Mouse (Mus musculus): ENCODE results near the gene Traf4. TPM values are rescaled to one million over a fixed set of nuclear protein-coding genes. Genes with fewer than 3 reads are reported as not detected.

The Traf4 gene
- polyA plus RNA-seq, 1 experiment from 2014 or later, result 51.8 TPM

GRCm38 (mm10) chr11:78134344-78134743, 31.0 kb downstream of the Traf4 start:
- H3K36me3 ChIP-seq, result peaks cover 3% of the 10 kb centered on the region; the same call in 1 of the 2 replicates
- no peak overlapping the region for H3K4me2 ChIP-seq
- H3K27ac ChIP-seq (ENCODE audit: poor library complexity, severe bottlenecking), result no peak overlapping the region
- 81% methylated on average over 3 of the region's 3 CpGs for WGBS
- ATAC-seq (ENCODE audit: insufficient number of reproducible peaks, low FRiP score), result no peak
- no peak overlapping the region for H3K9ac ChIP-seq
- H3K9me3 ChIP-seq (replicated peaks), result no peaks in the 10 kb centered on the region
- H3K4me1 ChIP-seq (replicated peaks), result peaks cover 41% of the 10 kb centered on the region
- no peak overlapping the region for H3K4me3 ChIP-seq
- H3K27me3 ChIP-seq (replicated peaks), result no peaks in the 10 kb centered on the region

DNA sequence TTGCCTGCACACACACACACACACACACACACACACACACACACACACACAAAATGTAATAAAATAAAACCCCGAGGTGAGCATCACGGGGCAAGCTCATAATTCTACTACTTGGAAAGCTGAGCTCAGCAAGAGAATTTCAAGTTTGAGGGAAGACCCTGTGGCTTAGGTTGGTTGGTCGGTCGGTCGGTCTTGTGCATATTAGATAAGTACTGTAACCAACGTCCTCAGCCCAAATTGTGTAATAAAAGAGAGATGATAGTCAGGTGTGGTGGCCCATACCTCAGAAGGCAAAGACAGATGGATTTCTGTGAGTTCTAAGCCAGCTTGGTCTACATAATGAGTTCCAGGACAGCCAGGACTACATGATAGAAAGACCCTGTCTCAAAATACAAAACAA, 31.5 kb downstream of the Traf4 start:
- no peaks in the 10 kb centered on the region for H3K9me3 ChIP-seq (replicated peaks)
- no peak overlapping the region for H3K9ac ChIP-seq
- no peak for ATAC-seq (ENCODE audit: insufficient number of reproducible peaks, low FRiP score)
- 86% methylated on average over 6 of the region's 6 CpGs for WGBS
- no peak overlapping the region for H3K27ac ChIP-seq (ENCODE audit: poor library complexity, severe bottlenecking)
- peaks cover 3% of the 10 kb centered on the region; the same call in 1 of the 2 replicates for H3K36me3 ChIP-seq
- peaks cover 45% of the 10 kb centered on the region for H3K4me1 ChIP-seq (replicated peaks)
- H3K4me2 ChIP-seq, result no peak overlapping the region
- H3K27me3 ChIP-seq (replicated peaks), result no peaks in the 10 kb centered on the region
- no peak overlapping the region for H3K4me3 ChIP-seq

- no peaks in the 10 kb centered on the region for H3K9me3 ChIP-seq (replicated peaks)
- peak overlapping the region; percentile 29; the same call in 1 of the 2 replicates for H3K27ac ChIP-seq (ENCODE audit: poor library complexity, severe bottlenecking)
- no peak overlapping the region for H3K4me3 ChIP-seq
- no peak overlapping the region for H3K9ac ChIP-seq
- peaks cover 43% of the 10 kb centered on the region for H3K4me1 ChIP-seq (replicated peaks)
- H3K27me3 ChIP-seq (replicated peaks), result no peaks in the 10 kb centered on the region
- H3K36me3 ChIP-seq, result peaks cover 3% of the 10 kb centered on the region; the same call in 1 of the 2 replicates
- no peak overlapping the region for H3K4me2 ChIP-seq
- ATAC-seq (ENCODE audit: insufficient number of reproducible peaks, low FRiP score), result no peak
- 55% methylated on average over 8 of the region's 8 CpGs for WGBS
Observed at GRCm38 (mm10) chr11:78129458-78129857, 35.9 kb downstream of the Traf4 start.

- Histone ChIP-seq H3K9ac (no peak overlapping the region), H3K4me3 (no peak overlapping the region), H3K9me3 (replicated peaks) (no peaks in the 10 kb centered on the region), H3K4me1 (replicated peaks) (peaks cover 33% of the 10 kb centered on the region), H3K4me2 (no peak overlapping the region), H3K36me3 (peaks cover 3% of the 10 kb centered on the region), H3K27ac (ENCODE audit: poor library complexity, severe bottlenecking) (no peak overlapping the region), H3K27me3 (replicated peaks) (no peaks in the 10 kb centered on the region)
- WGBS, result 78% methylated on average over 4 of the region's 4 CpGs
- no peak for ATAC-seq (ENCODE audit: insufficient number of reproducible peaks, low FRiP score)
Observed at GRCm38 (mm10) chr11:78126739-78127138, 38.6 kb downstream of the Traf4 start.

DNA sequence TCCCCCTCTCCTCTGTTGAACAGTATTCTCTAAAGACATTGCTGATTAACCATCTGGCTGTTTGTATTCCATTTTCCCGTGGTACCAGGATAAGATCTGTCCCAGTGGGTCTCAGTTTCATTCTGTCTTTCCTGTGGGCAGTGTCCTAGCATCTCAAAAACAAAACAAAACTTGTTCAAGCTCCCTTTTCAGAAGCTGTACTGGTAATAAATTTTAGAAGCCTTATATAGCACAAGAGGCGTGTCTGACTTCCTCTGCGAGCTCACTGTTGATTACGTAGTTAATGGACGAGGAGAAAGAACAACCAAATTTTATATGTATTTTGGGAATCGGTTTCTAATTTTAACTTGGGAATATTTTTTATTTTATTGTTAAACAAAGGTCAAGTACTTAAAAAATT, 39.7 kb downstream of the Traf4 start:
- Histone ChIP-seq H3K36me3 (peaks cover 3% of the 10 kb centered on the region), H3K4me3 (no peak overlapping the region), H3K4me2 (no peak overlapping the region), H3K9me3 (replicated peaks) (no peaks in the 10 kb centered on the region), H3K9ac (no peak overlapping the region), H3K4me1 (replicated peaks) (peaks cover 43% of the 10 kb centered on the region), H3K27ac (ENCODE audit: poor library complexity, severe bottlenecking) (no peak overlapping the region), H3K27me3 (replicated peaks) (no peaks in the 10 kb centered on the region)
- ATAC-seq (ENCODE audit: insufficient number of reproducible peaks, low FRiP score), result no peak
- 76% methylated on average over 6 of the region's 6 CpGs for WGBS

DNA sequence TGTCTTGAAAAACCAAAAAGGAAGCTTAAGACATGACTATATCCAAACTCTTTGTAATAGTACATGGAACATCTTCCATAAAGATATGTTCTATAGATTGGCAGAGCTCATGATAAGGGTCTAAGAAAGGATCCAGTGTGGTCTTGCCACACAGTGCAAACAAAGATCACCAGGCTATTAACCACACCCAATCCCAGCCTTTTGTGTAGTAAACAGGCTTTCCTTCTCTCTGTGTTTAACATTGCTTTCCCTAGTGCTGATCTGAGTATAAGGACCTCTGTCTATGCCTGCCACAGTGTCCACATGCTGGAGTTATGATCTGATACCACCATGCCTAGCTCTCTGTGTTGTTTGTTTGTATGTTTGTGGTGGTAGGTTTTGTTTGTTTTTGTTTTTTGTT, 41.6 kb downstream of the Traf4 start:
- H3K36me3 ChIP-seq, result no peaks in the 10 kb centered on the region; the same call in 1 of the 2 replicates
- H3K4me2 ChIP-seq, result no peak overlapping the region
- H3K27me3 ChIP-seq (replicated peaks), result no peaks in the 10 kb centered on the region
- peaks cover 51% of the 10 kb centered on the region for H3K4me1 ChIP-seq (replicated peaks)
- ATAC-seq (ENCODE audit: insufficient number of reproducible peaks, low FRiP score), result no peak
- no peak overlapping the region for H3K4me3 ChIP-seq
- no peak overlapping the region for H3K27ac ChIP-seq (ENCODE audit: poor library complexity, severe bottlenecking)
- no peak overlapping the region for H3K9ac ChIP-seq
- no peaks in the 10 kb centered on the region for H3K9me3 ChIP-seq (replicated peaks)

- Histone ChIP-seq H3K36me3 (no peaks in the 10 kb centered on the region; the same call in 1 of the 2 replicates), H3K9me3 (replicated peaks) (no peaks in the 10 kb centered on the region), H3K9ac (no peak overlapping the region), H3K27me3 (replicated peaks) (no peaks in the 10 kb centered on the region), H3K4me1 (replicated peaks) (peaks cover 49% of the 10 kb centered on the region), H3K4me3 (no peak overlapping the region), H3K4me2 (no peak overlapping the region), H3K27ac (ENCODE audit: poor library complexity, severe bottlenecking) (no peak overlapping the region)
- 53% methylated on average over 4 of the region's 4 CpGs for WGBS
- no peak for ATAC-seq (ENCODE audit: insufficient number of reproducible peaks, low FRiP score)
Observed at GRCm38 (mm10) chr11:78122815-78123214, 42.6 kb downstream of the Traf4 start.

DNA sequence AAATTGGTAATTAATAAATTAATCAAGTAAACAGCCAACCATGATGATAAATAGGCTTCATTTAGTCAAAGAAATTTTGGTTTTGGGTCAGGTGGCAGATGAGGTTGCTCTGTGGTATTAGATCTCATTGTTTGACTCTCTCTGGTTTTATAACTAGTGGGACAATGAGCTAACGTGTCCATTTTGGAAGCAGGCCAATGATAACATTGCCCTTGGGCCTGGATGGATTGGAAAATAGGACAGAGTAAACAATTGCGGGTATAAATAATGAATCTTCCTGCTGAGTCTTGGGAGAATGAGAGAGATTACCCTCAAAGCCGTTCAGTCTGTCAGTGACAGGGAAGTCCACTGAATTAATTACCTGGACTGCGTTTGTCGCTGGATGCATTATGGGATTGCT, 44.2 kb downstream of the Traf4 start:
- no peak for ATAC-seq (ENCODE audit: insufficient number of reproducible peaks, low FRiP score)
- Histone ChIP-seq H3K4me2 (no peak overlapping the region), H3K9ac (no peak overlapping the region), H3K4me1 (replicated peaks) (peaks cover 54% of the 10 kb centered on the region), H3K27ac (ENCODE audit: poor library complexity, severe bottlenecking) (peak overlapping the region; percentile 10; the same call in 1 of the 2 replicates), H3K36me3 (no peaks in the 10 kb centered on the region; the same call in 1 of the 2 replicates), H3K27me3 (replicated peaks) (no peaks in the 10 kb centered on the region), H3K9me3 (replicated peaks) (no peaks in the 10 kb centered on the region), H3K4me3 (no peak overlapping the region)
- WGBS, result 65% methylated on average over 5 of the region's 5 CpGs

- H3K4me1 ChIP-seq (replicated peaks), result peaks cover 56% of the 10 kb centered on the region
- H3K9me3 ChIP-seq (replicated peaks), result no peaks in the 10 kb centered on the region
- H3K36me3 ChIP-seq, result no peaks in the 10 kb centered on the region; the same call in 1 of the 2 replicates
- no peak for ATAC-seq (ENCODE audit: insufficient number of reproducible peaks, low FRiP score)
- 52% methylated on average over 8 of the region's 8 CpGs for WGBS
- H3K4me3 ChIP-seq, result no peak overlapping the region
- H3K27me3 ChIP-seq (replicated peaks), result no peaks in the 10 kb centered on the region
- H3K4me2 ChIP-seq, result no peak overlapping the region
- 0 out of 2 replicates have a peak overlapping the region, but pooled peaks have one; percentile 24 for H3K27ac ChIP-seq (ENCODE audit: poor library complexity, severe bottlenecking)
- H3K9ac ChIP-seq, result no peak overlapping the region
Observed at GRCm38 (mm10) chr11:78119898-78120297, 45.5 kb downstream of the Traf4 start.

DNA sequence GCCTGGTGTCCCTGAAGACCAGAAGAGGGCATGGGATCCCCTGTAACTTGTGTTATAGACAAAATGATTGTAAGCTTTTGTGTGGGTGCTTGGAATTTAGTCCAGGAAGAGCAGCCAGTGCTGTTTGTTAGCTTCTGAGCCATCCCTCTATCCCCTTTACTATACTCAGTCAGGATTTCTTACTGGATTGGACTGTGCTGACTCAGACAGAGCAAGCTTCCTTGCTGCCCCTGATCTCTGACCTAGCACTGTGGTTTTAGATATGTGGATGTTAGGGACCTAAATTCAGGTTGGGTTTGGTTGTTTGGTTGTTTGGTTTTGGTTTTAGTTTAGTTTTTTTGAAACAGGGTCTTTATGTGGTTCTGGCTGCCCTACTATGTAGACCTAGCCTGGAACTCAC, 46.9 kb downstream of the Traf4 start:
- Histone ChIP-seq H3K4me2 (no peak overlapping the region), H3K4me3 (no peak overlapping the region), H3K9ac (no peak overlapping the region), H3K4me1 (replicated peaks) (peaks cover 68% of the 10 kb centered on the region), H3K36me3 (no peaks in the 10 kb centered on the region; the same call in 1 of the 2 replicates), H3K27ac (ENCODE audit: poor library complexity, severe bottlenecking) (no peak overlapping the region), H3K27me3 (replicated peaks) (no peaks in the 10 kb centered on the region), H3K9me3 (replicated peaks) (no peaks in the 10 kb centered on the region)
- ATAC-seq (ENCODE audit: insufficient number of reproducible peaks, low FRiP score), result no peak

DNA sequence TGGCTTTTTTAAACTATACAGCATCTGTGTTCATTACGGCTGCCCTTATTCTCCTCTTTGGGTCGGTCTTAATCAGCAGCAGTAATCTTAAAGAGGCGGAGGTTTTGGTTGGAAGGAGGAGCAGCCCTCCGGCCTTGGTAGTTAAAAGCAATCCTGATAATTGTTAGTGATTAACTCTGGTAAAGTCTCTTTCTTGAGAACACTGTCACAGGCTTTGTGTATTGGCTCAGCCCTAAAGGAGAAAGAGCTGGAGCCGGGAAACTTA, 49.3 kb downstream of the Traf4 start:
- Histone ChIP-seq H3K9me3 (replicated peaks) (no peaks in the 10 kb centered on the region), H3K27me3 (replicated peaks) (no peaks in the 10 kb centered on the region), H3K27ac (ENCODE audit: poor library complexity, severe bottlenecking) (peak overlapping the region; percentile 61), H3K4me3 (peak overlapping the region; percentile 66), H3K4me1 (replicated peaks) (peaks cover 58% of the 10 kb centered on the region), H3K9ac (peak overlapping the region; percentile 75; the same call in 1 of the 2 replicates), H3K4me2 (peak overlapping the region; percentile 70), H3K36me3 (no peaks in the 10 kb centered on the region)
- no peak for ATAC-seq (ENCODE audit: insufficient number of reproducible peaks, low FRiP score)
- 9% methylated on average over 5 of the region's 5 CpGs for WGBS

DNA sequence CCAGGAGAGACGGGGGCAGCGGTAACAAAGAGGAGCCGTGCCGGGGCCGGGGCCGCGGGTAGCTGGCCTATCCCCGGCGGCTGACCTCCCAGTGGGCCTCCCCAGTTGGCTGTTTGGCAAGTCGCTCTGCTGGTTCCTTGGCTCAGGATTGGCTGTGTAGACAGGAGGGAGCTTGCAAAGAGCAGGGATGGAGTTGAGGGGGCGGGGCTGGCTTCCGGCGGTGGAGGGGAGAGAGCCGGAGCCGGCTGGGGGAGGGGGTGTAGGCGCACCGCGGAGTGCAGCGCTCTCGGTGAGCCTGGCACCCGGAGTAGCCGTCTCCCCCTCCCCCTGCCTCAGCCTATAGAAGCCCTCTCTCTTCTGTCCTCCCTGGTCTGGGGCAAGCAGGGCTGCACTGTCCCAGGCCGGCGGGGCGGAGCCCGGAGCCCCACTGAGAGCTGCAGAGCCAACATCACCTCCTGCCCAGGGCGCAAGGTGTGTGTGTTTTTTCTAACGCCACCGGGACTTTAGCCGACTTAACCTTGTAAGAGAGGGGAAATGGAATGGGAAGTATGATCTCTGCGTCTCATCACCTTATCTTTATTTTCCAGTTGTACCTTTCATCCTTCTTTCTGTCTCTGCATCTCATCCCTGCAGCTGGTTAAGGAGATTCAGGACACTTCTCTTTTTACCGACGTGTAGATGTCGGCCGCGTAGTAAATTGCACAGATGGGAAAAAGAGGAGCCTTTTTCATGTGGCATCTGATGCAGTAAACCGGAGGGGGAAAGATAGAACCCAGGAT, 49.8 kb downstream of the Traf4 start:
- Histone ChIP-seq H3K36me3 (no peaks in the 10 kb centered on the region), H3K27ac (ENCODE audit: poor library complexity, severe bottlenecking) (peak overlapping the region; percentile 70), H3K9me3 (replicated peaks) (no peaks in the 10 kb centered on the region), H3K27me3 (replicated peaks) (no peaks in the 10 kb centered on the region), H3K9ac (peak overlapping the region; percentile 75), H3K4me2 (peak overlapping the region; percentile 70), H3K4me3 (peak overlapping the region; percentile 66), H3K4me1 (replicated peaks) (peaks cover 52% of the 10 kb centered on the region)
- peak; percentile 99 for ATAC-seq (ENCODE audit: insufficient number of reproducible peaks, low FRiP score)
- 1% methylated on average over 37 of the region's 37 CpGs for WGBS

Data from heart, embryonic 12.5 days (tissue).